Mouse (Mus musculus): ENCODE measurements around the gene Ikbip. TPM values are rescaled to one million over a fixed set of nuclear protein-coding genes. Genes with fewer than 3 reads are reported as not detected.

Ikbip gene
- polyA plus RNA-seq, 1 experiment from 2014 or later: 40.2 TPM

- H3K9me3 ChIP-seq: no peaks in the 10 kb centered on the region
- peaks cover 14% of the 10 kb centered on the region for H3K4me1 ChIP-seq
- H3K27me3 ChIP-seq (replicated peaks): no peaks in the 10 kb centered on the region
- WGBS: 59% methylated on average over 3 of the region's 3 CpGs
- no peaks in the 10 kb centered on the region for H3K36me3 ChIP-seq
- ATAC-seq (ENCODE audit: extremely low read depth, insufficient number of reproducible peaks, low FRiP score, low TSS enrichment): no peak
- H3K4me2 ChIP-seq: no peak overlapping the region
- H3K27ac ChIP-seq (replicated peaks): peak overlapping the region; percentile 67
- no peak overlapping the region for H3K9ac ChIP-seq
- no peak overlapping the region for H3K4me3 ChIP-seq
Measured at GRCm38 (mm10) chr10:91138317-91138716, 55.6 kb downstream of the Ikbip start.

- peak overlapping the region; percentile 27 for H3K4me2 ChIP-seq
- 49% methylated on average over 14 of the region's 14 CpGs for WGBS
Measured at GRCm38 (mm10) chr10:91139148-91139766, 56.5 kb downstream of the Ikbip start.

GRCm38 (mm10) chr10:91141564-91141963, 58.8 kb downstream of the Ikbip start:
- Histone ChIP-seq H3K4me2 (no peak overlapping the region), H3K36me3 (peaks cover 18% of the 10 kb centered on the region), H3K9me3 (no peaks in the 10 kb centered on the region), H3K27me3 (replicated peaks) (no peaks in the 10 kb centered on the region), H3K4me1 (peaks cover 14% of the 10 kb centered on the region), H3K4me3 (no peak overlapping the region), H3K9ac (no peak overlapping the region), H3K27ac (replicated peaks) (no peak overlapping the region)
- WGBS: 22% methylated on average over 2 of the region's 2 CpGs
- ATAC-seq (ENCODE audit: extremely low read depth, insufficient number of reproducible peaks, low FRiP score, low TSS enrichment): no peak

More at GRCm38 (mm10) chr10:91139148-91139766, 56.5 kb downstream of the Ikbip start:
- no peaks in the 10 kb centered on the region for H3K36me3 ChIP-seq
- no peaks in the 10 kb centered on the region for H3K9me3 ChIP-seq
- H3K9ac ChIP-seq: 0 out of 2 replicates have a peak overlapping the region, but pooled peaks have one; percentile 4
- peaks cover 14% of the 10 kb centered on the region for H3K4me1 ChIP-seq
- no peak overlapping the region for H3K4me3 ChIP-seq
- ATAC-seq (ENCODE audit: extremely low read depth, insufficient number of reproducible peaks, low FRiP score, low TSS enrichment): no peak
- peak overlapping the region; percentile 67 for H3K27ac ChIP-seq (replicated peaks)
- H3K27me3 ChIP-seq (replicated peaks): no peaks in the 10 kb centered on the region

- Histone ChIP-seq H3K4me2 (no peak overlapping the region), H3K27ac (replicated peaks) (no peak overlapping the region), H3K4me3 (no peak overlapping the region), H3K9me3 (no peaks in the 10 kb centered on the region), H3K36me3 (peaks cover 28% of the 10 kb centered on the region), H3K27me3 (replicated peaks) (no peaks in the 10 kb centered on the region), H3K4me1 (peaks cover 14% of the 10 kb centered on the region), H3K9ac (no peak overlapping the region)
- 71% methylated on average over 10 of the region's 10 CpGs for WGBS
- no peak for ATAC-seq (ENCODE audit: extremely low read depth, insufficient number of reproducible peaks, low FRiP score, low TSS enrichment)
Measured at GRCm38 (mm10) chr10:91142654-91143191, 60.0 kb downstream of the Ikbip start.

GRCm38 (mm10) chr10:91143313-91144230, 60.8 kb downstream of the Ikbip start:
- no peak overlapping the region for H3K27ac ChIP-seq (replicated peaks)
- peaks cover 32% of the 10 kb centered on the region for H3K36me3 ChIP-seq
- no peaks in the 10 kb centered on the region for H3K9me3 ChIP-seq
- ATAC-seq (ENCODE audit: extremely low read depth, insufficient number of reproducible peaks, low FRiP score, low TSS enrichment): no peak
- no peaks in the 10 kb centered on the region for H3K27me3 ChIP-seq (replicated peaks)
- WGBS: 68% methylated on average over 18 of the region's 18 CpGs
- no peak overlapping the region for H3K4me2 ChIP-seq
- no peak overlapping the region for H3K9ac ChIP-seq
- no peak overlapping the region for H3K4me3 ChIP-seq
- peaks cover 11% of the 10 kb centered on the region for H3K4me1 ChIP-seq

DNA sequence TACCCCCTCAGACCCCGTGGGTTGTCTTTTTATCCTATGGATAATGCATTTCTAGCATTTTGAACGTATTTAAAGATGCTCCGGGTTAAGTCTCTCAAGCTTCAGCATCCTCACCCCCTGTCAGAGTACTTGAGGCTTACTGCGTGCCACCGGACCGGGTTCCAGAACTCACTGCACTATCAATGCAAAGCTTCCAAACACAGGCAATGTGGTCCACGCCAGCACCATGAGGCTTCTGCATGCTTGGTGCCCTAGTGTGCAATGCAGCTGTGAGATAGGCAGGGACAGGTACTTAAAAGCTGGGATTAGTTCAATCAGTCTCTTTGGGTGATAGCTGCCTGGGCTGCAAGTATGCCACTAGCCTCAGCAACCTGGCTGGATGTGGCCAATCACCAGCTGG, 62.7 kb downstream of the Ikbip start:
- Histone ChIP-seq H3K9ac (no peak overlapping the region), H3K27ac (replicated peaks) (no peak overlapping the region), H3K36me3 (peaks cover 50% of the 10 kb centered on the region), H3K4me2 (no peak overlapping the region), H3K27me3 (replicated peaks) (no peaks in the 10 kb centered on the region), H3K4me1 (no peaks in the 10 kb centered on the region), H3K4me3 (no peak overlapping the region), H3K9me3 (no peaks in the 10 kb centered on the region)
- ATAC-seq (ENCODE audit: extremely low read depth, insufficient number of reproducible peaks, low FRiP score, low TSS enrichment): no peak
- 93% methylated on average over 7 of the region's 7 CpGs for WGBS

Other genes starting within 250 kb of the Ikbip start
- 11.3 and 11.9 TPM in 2 replicates for gene Apaf1, start 170 bp upstream of the Ikbip start, polyA plus RNA-seq (2015; fragmentation: Nextera tagmentation; extraction: Ambion mirVana)
- 801 and 895 TPM in 2 replicates for gene Slc25a3, start 41.1 kb downstream of the Ikbip start, polyA plus RNA-seq (2015; fragmentation: Nextera tagmentation; extraction: Ambion mirVana)
- gene Tmpo, start 98.4 kb downstream of the Ikbip start, polyA plus RNA-seq (2015; fragmentation: Nextera tagmentation; extraction: Ambion mirVana): 128 and 129 TPM in 2 replicates

Measured in heart, embryonic 13.5 days (tissue).